In genomic region chr14:49345835-49346234, GRCm38 (mm10) we compare ENCODE assay signal across 20 mouse cellular contexts.
"Had no signal": no experiment of that assay in that cellular context is flagged by ENCODE, and none has a peak within 500 bp of the region (broad histone marks: within the 10 kb centered on the region; RNA-seq: fewer than 3 reads in every experiment).

No protein-coding gene starts in this region.

- ATAC-seq: liver, postnatal 0 days; lung, postnatal 0 days had no signal

- H3K4me1 ChIP-seq: limb, embryonic 12.5 days; limb, embryonic 15.5 days had no signal

- H3K4me2 ChIP-seq: limb, embryonic 12.5 days; limb, embryonic 15.5 days; liver, embryonic 11.5 days; lung, embryonic 14.5 days had no signal

- H3K9me3 ChIP-seq: limb, embryonic 12.5 days; limb, embryonic 15.5 days had no signal

- DNase-seq: kidney, adult 18-20 months; kidney, adult 9 months; kidney, postnatal 14 days; kidney, postnatal 4 days; left cerebral cortex, postnatal 4 days; liver, postnatal 0 days; lung, embryonic 14.5 days; right cerebral cortex, adult 18-20 months; right cerebral cortex, postnatal 14 days; right cerebral cortex, postnatal 4 days; thymus, adult 2 months; thymus, postnatal 25 days had no signal

- H3K27ac ChIP-seq: limb, embryonic 12.5 days; limb, embryonic 15.5 days; liver, embryonic 14.5 days; macrophage; stomach, postnatal 0 days had no signal

- H3K36me3 ChIP-seq: limb, embryonic 12.5 days; limb, embryonic 15.5 days had no signal

- H3K9ac ChIP-seq: limb, embryonic 12.5 days; limb, embryonic 15.5 days; liver, embryonic 14.5 days; liver, postnatal 0 days; lung, embryonic 14.5 days had no signal

- H3K4me3 ChIP-seq: limb, embryonic 12.5 days; limb, embryonic 15.5 days; myocyte had no signal

- H3K27me3 ChIP-seq: limb, embryonic 12.5 days; limb, embryonic 15.5 days had no signal
